Mouse (Mus musculus) lung, postnatal 0 days (tissue): Measurements from ENCODE around the gene Lhpp. TPM values are rescaled to one million over a fixed set of nuclear protein-coding genes. Genes with fewer than 3 reads are reported as not detected.

ENCODE experiments used
- ATAC-seq: fragments of 200-750 bp; cut with Nextera tagmentation; 2 replicates; pipeline ENCODE4 v1.8.0; 2017; ENCODE audit warnings: moderate library complexity
- DNase-seq: peaks from one replicate; pipeline ENCODE4 v3.0.0-alpha.2; 2016; ENCODE audit warnings: low spot score
- H3K27ac ChIP-seq: fragments of 300-500 bp; sonication (generic); 2 replicates; pipeline ENCODE4 v1.5.1; 2014; ENCODE audit warnings: antibody characterized with exemption, mild to moderate bottlenecking, low read length, mixed read lengths
- H3K27me3 ChIP-seq: fragments of 300-500 bp; sonication (generic); replicated peaks from 2 replicates; pipeline ENCODE4 v1.6.1; 2014; ENCODE audit warnings: low read length, mixed read lengths; ENCODE audit not compliant: insufficient read depth
- H3K36me3 ChIP-seq: fragments of 300-500 bp; sonication (generic); 2 replicates; pipeline ENCODE4 v1.6.1; 2014; ENCODE audit warnings: low read length, mixed read lengths; ENCODE audit not compliant: insufficient read depth
- H3K4me1 ChIP-seq: fragments of 300-500 bp; sonication (generic); 2 replicates; pipeline ENCODE4 v1.6.1; 2014; ENCODE audit warnings: antibody characterized with exemption, low read depth, low read length, mixed read lengths; ENCODE audit not compliant: insufficient read depth
- H3K4me2 ChIP-seq: fragments of 300-500 bp; sonication (generic); replicated peaks from 2 replicates; pipeline ENCODE4 v1.6.1; 2014; ENCODE audit warnings: low read depth, mild to moderate bottlenecking, low read length, moderate library complexity, mixed read lengths
- H3K4me3 ChIP-seq: fragments of 300-500 bp; sonication (generic); 2 replicates; pipeline ENCODE4 v1.5.1; 2014; ENCODE audit warnings: low read depth, low read length
- H3K9ac ChIP-seq: fragments of 300-500 bp; sonication (generic); replicated peaks from 2 replicates; pipeline ENCODE4 v1.6.1; 2014; ENCODE audit warnings: low read depth, mild to moderate bottlenecking
- H3K9me3 ChIP-seq: fragments of 300-500 bp; sonication (generic); 2 replicates; pipeline ENCODE4 v1.6.1; 2016; ENCODE audit warnings: low read length, mixed read lengths
- CTCF ChIP-seq: IDR thresholded peaks from 2 replicates; pipeline ENCODE4 v1.5.1; 2016; ENCODE audit warnings: antibody characterized with exemption, mild to moderate bottlenecking
- EP300 ChIP-seq: IDR thresholded peaks from 2 replicates; pipeline ENCODE4 v1.6.1; 2016; ENCODE audit warnings: antibody characterized with exemption, mild to moderate bottlenecking, control low read depth
- WGBS: fragments of 180-500 bp; shearing (Covaris S2); extraction: QIAGEN DNeasy Blood & Tissue Kit; methylation state at CpG from one replicate; pipeline ENCODE4 v1.1.7; 2014; 5-methylcytosine and 5-hydroxymethylcytosine counted together
- polyA plus RNA-seq: library from polyadenylated mRNA; unstranded; fragments of >200 nt; fragmentation: Nextera tagmentation; extraction: Ambion mirVana; gene quantifications from 2 replicates; pipeline ENCODE4 v1.2.1, GENCODE M21; 2015

The Lhpp gene
- polyA plus RNA-seq, 1 experiment from 2014 or later, result 5.9 TPM

DNA sequence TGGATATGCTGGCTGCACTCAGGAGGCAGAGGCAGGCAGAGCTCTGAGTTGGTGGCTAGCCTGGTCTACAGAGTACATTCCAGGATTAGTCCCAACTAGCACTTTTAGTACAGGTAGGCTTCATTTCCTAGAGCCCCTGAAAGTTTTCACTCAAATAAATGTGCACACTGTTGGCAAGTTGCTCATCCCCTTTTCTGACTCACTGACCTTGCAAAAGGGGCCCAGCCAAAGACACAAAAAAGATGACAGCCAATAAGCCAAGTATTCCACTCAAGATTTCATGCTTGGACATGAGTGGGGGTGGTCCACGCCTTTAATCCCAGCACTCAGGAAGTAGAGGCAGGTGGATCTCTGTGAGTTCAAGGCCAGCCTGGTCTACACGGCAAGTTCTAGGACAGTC, 29.0 kb upstream of the Lhpp start:
- Histone ChIP-seq H3K4me2 (no peak overlapping the region), H3K9ac (no peak overlapping the region), H3K27me3 (no peaks in the 10 kb centered on the region), H3K4me3 (no peak overlapping the region), H3K36me3 (no peaks in the 10 kb centered on the region), H3K9me3 (no peaks in the 10 kb centered on the region), H3K27ac (no peak overlapping the region), H3K4me1 (no peaks in the 10 kb centered on the region)
- TF ChIP-seq EP300, result no peak
- no peak for TF ChIP-seq CTCF
- DNase-seq (no peak), ATAC-seq (no peak)
- WGBS, result 93% methylated on average over 2 of the region's 2 CpGs

GRCm38 (mm10) chr7:132585695-132586491, 24.5 kb upstream of the Lhpp start:
- H3K4me2 ChIP-seq, result no peak overlapping the region
- H3K27ac ChIP-seq, result no peak overlapping the region
- TF ChIP-seq EP300 (no peak), CTCF (no peak)
- no peak overlapping the region for H3K9ac ChIP-seq
- no peaks in the 10 kb centered on the region for H3K36me3 ChIP-seq
- H3K27me3 ChIP-seq, result no peaks in the 10 kb centered on the region
- no peak for ATAC-seq
- no peak overlapping the region for H3K4me3 ChIP-seq
- WGBS, result 31% methylated on average over 3 of the region's 3 CpGs
- H3K4me1 ChIP-seq, result no peaks in the 10 kb centered on the region
- no peaks in the 10 kb centered on the region for H3K9me3 ChIP-seq
- no peak for DNase-seq

DNA sequence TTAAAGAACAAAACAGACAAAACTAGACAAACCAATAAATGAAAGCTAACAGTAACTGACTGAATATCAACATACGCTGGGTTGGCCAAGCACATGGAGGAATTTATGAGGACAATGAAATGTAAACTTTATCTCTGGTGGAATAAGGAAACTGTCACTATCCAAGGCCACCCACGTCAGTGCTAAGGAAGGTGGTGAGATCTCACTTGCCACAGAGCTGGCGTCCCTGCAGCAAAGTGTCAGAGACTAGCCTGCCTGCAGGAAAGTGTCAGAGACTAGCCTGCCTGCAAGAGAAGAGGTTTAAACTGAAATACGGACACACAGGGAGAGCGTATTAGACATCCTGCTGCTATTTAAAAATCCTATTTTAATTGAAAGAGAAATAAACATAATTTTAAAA, 23.3 kb upstream of the Lhpp start:
- Histone ChIP-seq H3K36me3 (no peaks in the 10 kb centered on the region), H3K9ac (no peak overlapping the region), H3K4me1 (no peaks in the 10 kb centered on the region), H3K27me3 (no peaks in the 10 kb centered on the region), H3K9me3 (no peaks in the 10 kb centered on the region), H3K4me3 (no peak overlapping the region), H3K27ac (no peak overlapping the region), H3K4me2 (no peak overlapping the region)
- WGBS, result 46% methylated on average over 5 of the region's 5 CpGs
- ATAC-seq (no peak), DNase-seq (no peak)
- TF ChIP-seq CTCF (no peak), EP300 (no peak)

- DNase-seq (no peak), ATAC-seq (no peak)
- TF ChIP-seq CTCF (no peak), EP300 (no peak)
- H3K27ac ChIP-seq, result no peak overlapping the region
- no peak overlapping the region for H3K4me3 ChIP-seq
- no peaks in the 10 kb centered on the region for H3K4me1 ChIP-seq
- H3K27me3 ChIP-seq, result no peaks in the 10 kb centered on the region
- no peaks in the 10 kb centered on the region for H3K36me3 ChIP-seq
- no peak overlapping the region for H3K4me2 ChIP-seq
- H3K9me3 ChIP-seq, result no peaks in the 10 kb centered on the region
- 46% methylated on average over 5 of the region's 5 CpGs for WGBS
- H3K9ac ChIP-seq, result no peak overlapping the region
These were observed 20.8 kb upstream of the Lhpp start for GRCm38 (mm10) chr7:132589610-132590009.

GRCm38 (mm10) chr7:132593762-132594161, 16.7 kb upstream of the Lhpp start:
- no peak overlapping the region for H3K27ac ChIP-seq
- H3K27me3 ChIP-seq, result peaks cover 30% of the 10 kb centered on the region
- no peaks in the 10 kb centered on the region for H3K9me3 ChIP-seq
- H3K4me1 ChIP-seq, result peaks cover 6% of the 10 kb centered on the region; the same call in 1 of the 2 replicates
- H3K36me3 ChIP-seq, result no peaks in the 10 kb centered on the region
- H3K4me2 ChIP-seq, result no peak overlapping the region
- ATAC-seq, result no peak
- DNase-seq, result no peak
- 63% methylated on average over 2 of the region's 2 CpGs for WGBS
- TF ChIP-seq EP300, result no peak
- no peak overlapping the region for H3K4me3 ChIP-seq
- H3K9ac ChIP-seq, result no peak overlapping the region

DNA sequence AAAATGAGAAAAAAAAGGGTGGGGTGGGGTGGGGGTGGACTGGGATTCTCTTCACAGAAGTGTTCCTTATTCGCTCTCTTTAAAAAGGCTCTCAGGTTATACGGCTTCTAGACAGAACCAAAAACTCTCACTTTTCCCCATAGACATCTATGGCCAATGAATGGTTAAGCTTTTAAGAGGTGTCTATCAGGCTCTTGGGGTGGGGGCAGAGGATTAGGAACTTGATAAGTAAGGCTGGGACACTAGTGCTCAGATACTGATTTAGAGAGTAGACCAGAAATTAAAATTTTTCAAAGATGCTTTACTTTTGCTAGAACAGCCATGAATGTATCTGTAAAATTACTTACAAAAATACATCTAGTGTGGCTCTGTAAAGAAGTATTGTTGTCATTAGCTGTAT, 16.1 kb upstream of the Lhpp start:
- H3K4me1 ChIP-seq, result peaks cover 6% of the 10 kb centered on the region; the same call in 1 of the 2 replicates
- TF ChIP-seq EP300, result no peak
- no peak for TF ChIP-seq CTCF
- WGBS, result 90% methylated on average over 2 of the region's 2 CpGs
- ATAC-seq, result no peak
- no peaks in the 10 kb centered on the region for H3K9me3 ChIP-seq
- H3K9ac ChIP-seq, result no peak overlapping the region
- DNase-seq, result no peak
- H3K4me3 ChIP-seq, result no peak overlapping the region
- H3K4me2 ChIP-seq, result no peak overlapping the region
- H3K36me3 ChIP-seq, result no peaks in the 10 kb centered on the region
- no peak overlapping the region for H3K27ac ChIP-seq
- peaks cover 36% of the 10 kb centered on the region for H3K27me3 ChIP-seq
